Mouse (Mus musculus) cerebellum, adult 2 months (tissue): ENCODE results near the gene Mlx. TPM values are rescaled to one million over a fixed set of nuclear protein-coding genes. Genes with fewer than 3 reads are reported as not detected.
A peak's percentile ranks its signal among the peaks of the same experiment; 100 is the strongest.

Source experiments
- DNase-seq, 2 experiments: peaks; one replicate each; pipeline ENCODE4 v3.0.0; 2021
- H3K27ac ChIP-seq: fragments of 200-500 bp; 2 replicates; pipeline ENCODE4 v1.5.1; 2012; ENCODE audit warnings: low read length, control low read depth, inconsistent platforms; ENCODE audit not compliant: insufficient read depth
- H3K27me3 ChIP-seq: fragments of 200-500 bp; 2 replicates; pipeline ENCODE4 v1.6.1; 2012; ENCODE audit warnings: inconsistent platforms, mild to moderate bottlenecking, low read length, moderate library complexity; ENCODE audit not compliant: control insufficient read depth, insufficient read depth
- H3K4me1 ChIP-seq: fragments of 200-500 bp; 2 replicates; pipeline ENCODE4 v1.6.1; 2011; ENCODE audit warnings: low read length; ENCODE audit not compliant: control insufficient read depth, insufficient read depth
- H3K4me3 ChIP-seq: fragments of 200-500 bp; replicated peaks from 2 replicates; pipeline ENCODE3; 2011; ENCODE audit warnings: mild to moderate bottlenecking, low read depth, low read length, control low read depth; ENCODE audit not compliant: insufficient read depth
- CTCF ChIP-seq: fragments of 200-500 bp; IDR thresholded peaks from 2 replicates; pipeline ENCODE4 v1.5.1; 2011; ENCODE audit warnings: low read depth, mild to moderate bottlenecking, control low read depth, low read length, moderate library complexity, borderline replicate concordance; ENCODE audit not compliant: insufficient read depth
- POLR2A ChIP-seq: fragments of 200-500 bp; IDR thresholded peaks from 2 replicates; pipeline ENCODE4 v1.6.1; 2011; ENCODE audit warnings: low read length, control low read depth, borderline replicate concordance; ENCODE audit not compliant: insufficient read depth
- WGBS: fragments of 180-500 bp; shearing (Covaris S2); methylation state at CpG from one replicate; pipeline ENCODE4 v1.1.7; 2018; 5-methylcytosine and 5-hydroxymethylcytosine counted together
- polyA plus RNA-seq: library from polyadenylated mRNA; depleted of rRNA; stranded (reverse); fragments of >200 nt; gene quantifications from 2 replicates; pipeline ENCODE4 v1.2.3, GENCODE M21; 2012

Gene Mlx
- polyA plus RNA-seq, 1 experiment, result 55.8 TPM

GRCm38 (mm10) chr11:101069391-101070188 lies 17.5 kb upstream of the Mlx start, which contains the start of gene Naglu:
Naglu (plus strand) TSS chr11:101070012.
- TF ChIP-seq CTCF (no peak), POLR2A (peak; percentile 91)
- DNase-seq, result peak; percentile 97 to 98
- WGBS, result 3% methylated on average over 35 of the region's 35 CpGs
- Histone ChIP-seq H3K4me3 (peak within 1 kb of the TSS; percentile 72), H3K27ac (peak within 1 kb of the TSS; percentile 91), H3K27me3 (no peaks in the 10 kb centered on the region), H3K4me1 (peaks cover 11% of the 10 kb centered on the region)

- TF ChIP-seq CTCF (no peak), POLR2A (no peak)
- Histone ChIP-seq H3K27me3 (no peaks in the 10 kb centered on the region), H3K4me3 (peak overlapping the region; percentile 72), H3K4me1 (peaks cover 11% of the 10 kb centered on the region), H3K27ac (peak overlapping the region; percentile 91)
- WGBS, result under 1% methylated on average over 36 of the region's 36 CpGs
- no peak for DNase-seq
These were observed 16.9 kb upstream of the Mlx start for GRCm38 (mm10) chr11:101070189-101070527.

DNA sequence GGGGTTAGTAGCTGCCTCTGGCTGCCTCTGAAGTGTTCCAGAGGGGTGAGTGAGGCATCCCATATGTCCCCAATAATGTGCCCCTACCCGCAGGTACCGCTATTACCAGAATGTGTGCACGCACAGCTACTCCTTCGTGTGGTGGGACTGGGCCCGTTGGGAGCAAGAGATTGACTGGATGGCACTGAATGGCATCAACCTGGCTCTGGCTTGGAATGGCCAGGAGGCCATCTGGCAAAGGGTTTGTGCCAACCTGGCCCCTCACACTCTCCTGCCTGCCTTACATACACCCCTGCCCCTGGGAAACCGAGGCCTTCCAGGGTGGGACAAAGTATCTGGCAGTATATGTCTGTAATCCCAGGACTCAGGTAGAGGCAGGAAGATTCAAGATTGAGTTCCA lies 16.1 kb upstream of the Mlx start:
- peaks cover 11% of the 10 kb centered on the region for H3K4me1 ChIP-seq
- peak overlapping the region; percentile 72 for H3K4me3 ChIP-seq
- no peak for DNase-seq
- WGBS, result 7% methylated on average over 6 of the region's 6 CpGs
- H3K27ac ChIP-seq, result no peak overlapping the region
- H3K27me3 ChIP-seq, result no peaks in the 10 kb centered on the region
- TF ChIP-seq POLR2A, result no peak
- TF ChIP-seq CTCF, result no peak

DNA sequence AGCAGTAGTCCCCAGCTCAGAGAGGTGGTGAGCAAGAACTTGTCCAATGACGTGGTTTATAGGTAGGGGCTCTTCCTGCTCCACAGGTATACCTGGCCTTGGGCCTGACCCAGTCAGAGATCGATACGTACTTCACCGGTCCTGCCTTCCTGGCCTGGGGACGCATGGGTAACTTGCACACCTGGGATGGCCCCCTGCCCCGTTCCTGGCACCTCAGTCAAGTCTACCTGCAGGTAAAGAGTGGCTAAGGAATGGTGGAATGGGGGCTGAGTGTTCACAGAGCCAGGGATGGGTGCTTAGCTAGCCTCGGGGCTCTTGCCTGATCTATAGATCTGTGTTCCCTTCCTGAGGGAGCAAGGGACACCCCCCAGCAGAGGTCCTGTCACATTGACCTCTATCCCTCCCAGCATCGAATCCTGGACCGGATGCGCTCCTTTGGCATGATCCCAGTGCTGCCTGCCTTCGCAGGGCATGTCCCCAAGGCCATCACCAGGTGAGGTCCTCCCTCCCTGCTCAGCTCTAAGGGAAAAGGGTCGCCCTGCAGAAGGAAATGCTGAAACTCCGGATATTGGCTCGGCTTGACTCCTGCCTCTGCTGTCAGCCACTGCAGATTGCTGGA lies 15.2 kb upstream of the Mlx start:
- TF ChIP-seq POLR2A (no peak), CTCF (no peak)
- WGBS, result 75% methylated on average over 14 of the region's 14 CpGs
- no peak for DNase-seq
- Histone ChIP-seq H3K4me1 (peaks cover 11% of the 10 kb centered on the region), H3K4me3 (no peak overlapping the region), H3K27ac (no peak overlapping the region), H3K27me3 (no peaks in the 10 kb centered on the region)

GRCm38 (mm10) chr11:101078121-101078520 lies 9.0 kb upstream of the Mlx start, which contains the start of gene Hsd17b1:
Hsd17b1 (plus strand) TSS chr11:101078411.
- no peak for TF ChIP-seq POLR2A
- WGBS, result 66% methylated on average over 9 of the region's 9 CpGs
- H3K4me3 ChIP-seq, result no peak within 1 kb of the TSS
- no peak for DNase-seq
- no peak within 1 kb of the TSS for H3K27ac ChIP-seq
- H3K27me3 ChIP-seq, result no peaks in the 10 kb centered on the region
- peaks cover under 1% of the 10 kb centered on the region; the same call in 1 of the 2 replicates for H3K4me1 ChIP-seq

DNA sequence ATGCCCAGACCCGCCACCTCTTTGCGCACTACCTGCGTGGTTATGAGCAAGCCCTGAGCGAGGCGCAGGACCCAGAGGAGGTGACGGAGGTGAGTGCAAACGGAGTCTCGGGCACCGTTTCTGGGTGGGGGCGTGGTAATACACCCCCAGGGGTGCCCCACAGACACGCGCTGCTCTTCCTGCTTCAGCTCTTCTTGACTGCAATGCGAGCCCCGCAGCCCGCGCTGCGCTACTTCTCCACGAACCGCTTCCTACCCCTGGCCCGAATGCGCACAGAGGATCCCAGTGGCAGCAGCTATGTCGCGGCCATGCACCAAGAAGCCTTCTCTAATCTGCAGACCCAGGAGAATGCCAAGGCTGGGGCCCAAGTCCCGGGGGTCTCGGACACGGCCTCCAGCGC lies 7.3 kb upstream of the Mlx start:
- 27% methylated on average over 27 of the region's 27 CpGs for WGBS
- Histone ChIP-seq H3K4me1 (peaks cover 5% of the 10 kb centered on the region; the same call in 1 of the 2 replicates), H3K27me3 (no peaks in the 10 kb centered on the region), H3K27ac (no peak overlapping the region), H3K4me3 (no peak overlapping the region)
- TF ChIP-seq POLR2A (no peak), CTCF (no peak)
- DNase-seq, result no peak

GRCm38 (mm10) chr11:101080421-101080820 lies 6.7 kb upstream of the Mlx start:
- Histone ChIP-seq H3K27ac (no peak overlapping the region), H3K4me3 (no peak overlapping the region), H3K27me3 (no peaks in the 10 kb centered on the region), H3K4me1 (peaks cover 5% of the 10 kb centered on the region; the same call in 1 of the 2 replicates)
- no peak for TF ChIP-seq POLR2A
- no peak for TF ChIP-seq CTCF
- DNase-seq, result no peak
- WGBS, result 82% methylated on average over 5 of the region's 5 CpGs

GRCm38 (mm10) chr11:101081659-101082058 lies 5.4 kb upstream of the Mlx start:
- DNase-seq, result no peak
- Histone ChIP-seq H3K27ac (peak overlapping the region; percentile 4; the same call in 1 of the 2 replicates), H3K4me1 (peaks cover 10% of the 10 kb centered on the region; the same call in 1 of the 2 replicates), H3K27me3 (no peaks in the 10 kb centered on the region), H3K4me3 (peak overlapping the region; percentile 68)
- TF ChIP-seq POLR2A (no peak), CTCF (no peak)
- 10% methylated on average over 10 of the region's 10 CpGs for WGBS
